Mouse (Mus musculus) kidney, postnatal 0 days (tissue): ENCODE data around the gene Safb. TPM values are rescaled to one million over a fixed set of nuclear protein-coding genes. Genes with fewer than 3 reads are reported as not detected.

Experiments
- ATAC-seq: fragments of 200-750 bp; cut with Nextera tagmentation; replicated peaks from 2 replicates; pipeline ENCODE4 v1.8.0; 2017; ENCODE audit warnings: low read depth, moderate number of reproducible peaks, moderate TSS enrichment, moderate library complexity; ENCODE audit not compliant: low FRiP score
- DNase-seq: peaks from one replicate; pipeline ENCODE4 v3.0.0-alpha.2; 2016; ENCODE audit warnings: low spot score
- H3K27ac ChIP-seq: fragments of 300-500 bp; sonication (generic); 2 replicates; pipeline ENCODE4 v1.5.1; 2014; ENCODE audit warnings: mild to moderate bottlenecking
- H3K27me3 ChIP-seq: fragments of 300-500 bp; sonication (generic); 2 replicates; pipeline ENCODE4 v1.6.1; 2014; ENCODE audit warnings: low read length, mixed read lengths; ENCODE audit not compliant: insufficient read depth
- H3K36me3 ChIP-seq: fragments of 300-500 bp; sonication (generic); 2 replicates; pipeline ENCODE4 v1.6.1; 2014; ENCODE audit warnings: low read length, mixed read lengths; ENCODE audit not compliant: insufficient read depth
- H3K4me1 ChIP-seq: fragments of 300-500 bp; sonication (generic); replicated peaks from 2 replicates; pipeline ENCODE4 v1.6.1; 2014; ENCODE audit warnings: antibody characterized with exemption, low read length, mixed read lengths; ENCODE audit not compliant: insufficient read depth
- H3K4me2 ChIP-seq: fragments of 300-500 bp; sonication (generic); 2 replicates; pipeline ENCODE4 v1.6.1; 2014; ENCODE audit warnings: mild to moderate bottlenecking, low read length, moderate library complexity, mixed read lengths
- H3K4me3 ChIP-seq: fragments of 300-500 bp; sonication (generic); replicated peaks from 2 replicates; pipeline ENCODE4 v1.5.1; 2014; ENCODE audit warnings: low read depth, low read length
- H3K9ac ChIP-seq: fragments of 300-500 bp; sonication (generic); 2 replicates; pipeline ENCODE4 v1.6.1; 2014; ENCODE audit warnings: low read depth, low read length
- H3K9me3 ChIP-seq: fragments of 300-500 bp; sonication (generic); replicated peaks from 2 replicates; pipeline ENCODE4 v1.6.1; 2016; ENCODE audit warnings: low read length, inconsistent platforms, mixed read lengths
- CTCF ChIP-seq: IDR thresholded peaks from 2 replicates; pipeline ENCODE4 v1.5.1; 2016; ENCODE audit warnings: antibody characterized with exemption, low read depth, mild to moderate bottlenecking, moderate library complexity
- WGBS: fragments of 180-500 bp; shearing (Covaris S2); extraction: QIAGEN DNeasy Blood & Tissue Kit; methylation state at CpG from one replicate; pipeline ENCODE4 v1.1.7; 2014; 5-methylcytosine and 5-hydroxymethylcytosine counted together
- polyA plus RNA-seq: library from polyadenylated mRNA; unstranded; fragments of >200 nt; fragmentation: Nextera tagmentation; extraction: Ambion mirVana; gene quantifications from 2 replicates; pipeline ENCODE4 v1.2.1, GENCODE M21; 2015

Safb gene
- polyA plus RNA-seq, 1 experiment from 2014 or later, result 61.0 TPM

DNA sequence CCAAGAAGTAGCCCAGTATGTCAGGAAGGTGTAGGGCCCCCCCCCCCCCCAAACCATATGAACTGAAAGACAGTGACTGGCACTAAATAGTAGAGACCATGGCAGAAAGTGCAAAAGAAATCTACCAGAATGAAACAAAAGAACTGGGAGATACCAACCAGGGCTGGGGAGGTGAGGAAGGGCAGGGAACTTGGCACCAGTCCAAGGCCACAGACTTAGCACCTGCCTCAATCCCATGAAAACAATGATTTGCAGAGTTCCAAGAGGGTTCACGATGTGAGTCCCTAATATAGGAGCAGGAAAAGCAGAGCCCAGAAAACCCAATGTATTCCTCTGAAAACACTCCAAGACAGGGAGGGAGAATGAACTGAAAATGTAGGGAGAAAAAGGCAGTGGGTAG is 12.5 kb upstream of the Safb start:
- Histone ChIP-seq H3K9ac (no peak overlapping the region), H3K4me3 (no peak overlapping the region), H3K4me1 (no peaks in the 10 kb centered on the region), H3K27ac (peak overlapping the region; percentile 31; the same call in 1 of the 2 replicates), H3K36me3 (peaks cover 81% of the 10 kb centered on the region), H3K4me2 (no peak overlapping the region), H3K9me3 (no peaks in the 10 kb centered on the region), H3K27me3 (no peaks in the 10 kb centered on the region)
- 44% methylated on average over 1 of the region's 1 CpGs for WGBS
- TF ChIP-seq CTCF, result no peak
- ATAC-seq, result no peak
- no peak for DNase-seq

DNA sequence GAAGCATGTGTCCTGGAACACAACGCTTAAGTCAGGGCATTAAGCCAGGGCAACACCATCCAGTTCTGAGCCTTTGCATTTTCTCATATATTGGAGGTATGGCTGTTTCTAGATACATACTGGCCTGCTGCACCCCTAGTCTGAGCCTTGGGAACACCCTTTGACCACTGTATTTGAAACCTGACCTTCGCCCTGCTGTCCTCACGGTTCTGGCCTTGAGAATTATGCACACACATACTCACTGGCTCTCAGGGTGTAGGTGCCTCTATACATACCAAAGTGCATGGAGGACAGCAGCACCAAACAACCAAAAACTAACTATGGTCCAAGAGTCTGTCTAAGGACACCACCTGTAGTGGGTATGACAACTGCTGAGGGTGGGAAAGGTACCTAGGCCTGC is 11.7 kb upstream of the Safb start:
- Histone ChIP-seq H3K4me1 (no peaks in the 10 kb centered on the region), H3K4me2 (no peak overlapping the region), H3K27me3 (no peaks in the 10 kb centered on the region), H3K9me3 (no peaks in the 10 kb centered on the region), H3K9ac (no peak overlapping the region), H3K27ac (no peak overlapping the region), H3K36me3 (peaks cover 81% of the 10 kb centered on the region), H3K4me3 (no peak overlapping the region)
- ATAC-seq, result 0 out of 2 replicates have a peak, but pooled peaks have one; percentile 27
- no peak for DNase-seq
- no peak for TF ChIP-seq CTCF
- 92% methylated on average over 3 of the region's 3 CpGs for WGBS

DNA sequence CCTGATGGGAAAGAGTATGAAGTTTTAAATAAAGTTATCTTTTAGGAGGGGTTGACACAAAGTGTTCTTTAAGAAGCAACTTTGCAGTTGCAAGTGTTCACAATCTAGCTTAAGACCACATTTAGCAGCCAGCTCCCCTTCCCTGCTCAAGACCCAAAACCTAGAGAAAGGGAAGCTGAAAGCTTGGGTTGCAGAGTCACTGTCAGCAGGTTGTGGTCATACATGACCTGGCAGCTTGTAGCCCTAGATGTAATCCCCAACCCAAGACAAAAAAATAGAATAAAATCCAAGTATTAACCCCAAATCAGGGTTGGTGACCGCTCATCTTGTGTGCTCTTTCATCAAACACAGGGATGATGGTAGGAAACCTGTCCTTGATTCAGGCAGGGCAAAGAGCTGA is 1.6 kb upstream of the Safb start:
- DNase-seq, result no peak
- peak overlapping the region; percentile 70 for H3K4me2 ChIP-seq
- peak overlapping the region; percentile 84 for H3K4me3 ChIP-seq
- peak overlapping the region; percentile 96 for H3K9ac ChIP-seq
- 82% methylated on average over 1 of the region's 1 CpGs for WGBS
- 0 out of 2 replicates have a peak overlapping the region, but pooled peaks have one; percentile 99 for H3K27ac ChIP-seq
- no peak for TF ChIP-seq CTCF
- no peaks in the 10 kb centered on the region for H3K27me3 ChIP-seq
- H3K9me3 ChIP-seq, result no peaks in the 10 kb centered on the region
- no peak for ATAC-seq
- H3K36me3 ChIP-seq, result peaks cover 54% of the 10 kb centered on the region
- peaks cover 13% of the 10 kb centered on the region; the same call in 1 of the 2 replicates for H3K4me1 ChIP-seq

DNA sequence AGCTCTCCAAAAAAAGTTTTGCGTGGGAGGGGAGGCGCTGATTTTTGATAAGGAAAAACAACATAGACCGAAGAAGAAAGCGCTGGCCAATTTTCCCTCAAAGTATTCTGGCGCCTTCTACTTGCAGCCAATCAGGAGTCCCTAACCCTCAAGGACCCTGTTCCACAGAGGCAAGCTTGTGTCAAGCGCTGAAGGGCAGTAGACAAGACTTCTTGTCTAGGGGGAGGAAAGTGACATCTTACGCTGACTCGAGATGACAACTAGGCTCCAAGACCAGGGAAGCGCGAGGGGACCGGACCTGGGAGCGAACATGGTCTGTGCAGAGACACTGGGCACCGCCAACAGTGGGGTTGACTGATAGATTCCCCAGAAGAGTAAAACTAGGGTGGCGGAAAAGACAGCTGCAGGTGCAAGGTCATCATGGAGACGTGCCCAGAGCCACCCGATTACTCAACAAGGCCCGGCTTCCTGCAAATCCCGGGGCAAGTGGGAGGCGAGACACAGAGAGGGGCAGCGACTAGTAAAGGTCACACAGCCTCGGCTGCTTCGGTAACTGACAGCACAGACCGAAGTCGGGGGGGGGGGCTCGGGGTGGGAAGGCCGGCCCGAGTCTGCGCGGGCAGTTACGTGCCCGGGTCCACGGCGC is 891 bp upstream of the Safb start:
- Histone ChIP-seq H3K27me3 (no peaks in the 10 kb centered on the region), H3K27ac (peak overlapping the region; percentile 99), H3K4me2 (peak overlapping the region; percentile 70), H3K9me3 (no peaks in the 10 kb centered on the region), H3K9ac (peak overlapping the region; percentile 96), H3K4me1 (peaks cover 13% of the 10 kb centered on the region; the same call in 1 of the 2 replicates), H3K36me3 (peaks cover 52% of the 10 kb centered on the region), H3K4me3 (peak overlapping the region; percentile 84)
- WGBS, result 1% methylated on average over 33 of the region's 33 CpGs
- ATAC-seq, result no peak; the same call in 1 of the 2 replicates
- TF ChIP-seq CTCF, result no peak
- DNase-seq, result peak; percentile 40

DNA sequence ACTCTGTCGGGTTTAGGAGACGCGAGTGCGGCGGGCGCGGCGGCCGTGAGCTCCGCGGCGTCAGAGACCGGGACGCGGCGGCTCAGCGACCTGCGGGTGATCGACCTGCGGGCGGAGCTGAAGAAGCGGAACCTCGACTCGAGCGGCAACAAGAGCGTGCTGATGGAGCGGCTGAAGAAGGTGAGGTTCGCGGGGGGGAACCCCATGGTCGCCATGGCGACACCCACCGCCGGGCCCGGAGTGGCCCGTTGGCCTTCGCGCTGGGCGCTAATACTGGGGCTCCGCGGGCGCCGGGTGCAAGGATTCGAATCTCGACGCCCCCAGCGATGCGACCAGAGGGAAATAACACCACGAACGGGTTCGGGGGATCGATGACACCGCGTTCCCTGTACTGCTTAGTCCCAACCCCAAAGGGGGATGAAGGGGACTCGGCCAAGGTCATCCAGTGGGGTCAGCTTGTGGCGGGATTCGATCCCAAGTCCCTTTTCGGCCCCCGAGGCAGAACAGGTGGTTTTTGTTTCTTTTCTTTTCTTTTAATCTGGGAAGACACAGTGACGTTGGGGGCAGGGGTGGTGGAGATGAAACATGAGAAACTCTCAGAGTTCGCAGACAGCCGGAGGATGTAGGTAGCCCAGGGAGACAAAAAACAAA is 671 bp downstream of the Safb start:
- Histone ChIP-seq H3K27ac (peak overlapping the region; percentile 95), H3K9me3 (no peaks in the 10 kb centered on the region), H3K4me3 (peak overlapping the region; percentile 92), H3K4me1 (peaks cover 13% of the 10 kb centered on the region; the same call in 1 of the 2 replicates), H3K9ac (peak overlapping the region; percentile 86), H3K36me3 (peaks cover 52% of the 10 kb centered on the region), H3K27me3 (no peaks in the 10 kb centered on the region), H3K4me2 (peak overlapping the region; percentile 80)
- DNase-seq, result peak; percentile 43
- TF ChIP-seq CTCF, result no peak
- ATAC-seq, result peak; percentile 6; the same call in 1 of the 2 replicates
- under 1% methylated on average over 61 of the region's 61 CpGs for WGBS

DNA sequence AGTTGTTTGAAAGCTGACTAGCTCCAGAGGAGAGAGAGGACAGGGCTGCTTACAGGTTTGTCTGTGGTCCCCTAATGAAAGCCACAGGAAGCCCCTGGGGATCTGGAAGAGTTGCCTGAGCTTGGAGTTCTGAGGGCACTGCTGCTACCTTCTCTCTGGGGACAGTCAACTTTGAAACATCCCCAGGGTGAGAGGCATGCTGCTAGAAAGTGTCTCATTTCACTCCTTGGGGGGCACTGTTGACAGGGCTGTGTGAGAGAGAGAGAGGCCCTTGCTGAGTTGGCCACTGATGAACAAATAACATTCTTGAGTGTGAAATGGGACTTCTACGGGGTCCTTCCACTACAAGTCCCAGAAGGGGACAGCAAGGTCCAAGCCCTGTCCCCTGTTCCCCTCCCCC is 3.1 kb downstream of the Safb start:
- Histone ChIP-seq H3K4me3 (no peak overlapping the region), H3K4me1 (peaks cover 13% of the 10 kb centered on the region; the same call in 1 of the 2 replicates), H3K4me2 (no peak overlapping the region), H3K27me3 (no peaks in the 10 kb centered on the region), H3K27ac (no peak overlapping the region), H3K9me3 (no peaks in the 10 kb centered on the region), H3K36me3 (peaks cover 49% of the 10 kb centered on the region; the same call in 1 of the 2 replicates), H3K9ac (no peak overlapping the region)
- ATAC-seq (no peak), DNase-seq (no peak)
- 48% methylated on average over 1 of the region's 1 CpGs for WGBS
- TF ChIP-seq CTCF, result no peak
